Mouse (Mus musculus) T-helper 2 cell (primary cell): ENCODE results near the gene Spcs2.

Experiments used
- in situ Hi-C: fragments of 300-600 bp; cut with MboI, MseI; formaldehyde crosslinking; loops from one replicate; pipeline ENCODE4 v1.15.1; 2025; ENCODE audit warnings: high pct_unique_total_duplicates

The Spcs2 gene

GRCm38 (mm10) chr7:99863362-99863761, at the start of gene Spcs2:
Gene Spcs2, minus strand, starts transcription at chr7:99863462.
- in situ Hi-C loops = no loop called here

- in situ Hi-C loops = no loop called here
Measured at GRCm38 (mm10) chr7:99911038-99911437, 47.8 kb upstream of the Spcs2 start.

GRCm38 (mm10) chr7:99907463-99907862, 44.2 kb upstream of the Spcs2 start:
- in situ Hi-C loops = no loop called here

GRCm38 (mm10) chr7:99906346-99906745, 43.1 kb upstream of the Spcs2 start:
- in situ Hi-C loops = no loop called here

- in situ Hi-C loops = no loop called here
Measured at GRCm38 (mm10) chr7:99904421-99905005, 41.3 kb upstream of the Spcs2 start.

- in situ Hi-C loops = no loop called here
Measured at GRCm38 (mm10) chr7:99902918-99903665, 39.8 kb upstream of the Spcs2 start.

GRCm38 (mm10) chr7:99902208-99902607, 38.9 kb upstream of the Spcs2 start:
- in situ Hi-C loops = no loop called here

GRCm38 (mm10) chr7:99896905-99897304, 33.6 kb upstream of the Spcs2 start:
- in situ Hi-C loops = no loop called here

- in situ Hi-C loops = no loop called here
Measured at GRCm38 (mm10) chr7:99894478-99894877, 31.2 kb upstream of the Spcs2 start.

- in situ Hi-C loops = no loop called here
Measured at GRCm38 (mm10) chr7:99893967-99894366, 30.7 kb upstream of the Spcs2 start.

- in situ Hi-C loops = no loop called here
Measured at GRCm38 (mm10) chr7:99892351-99892750, 29.1 kb upstream of the Spcs2 start.

- in situ Hi-C loops = no loop called here
Measured at GRCm38 (mm10) chr7:99891471-99891870, 28.2 kb upstream of the Spcs2 start.

- in situ Hi-C loops = no loop called here
Measured at GRCm38 (mm10) chr7:99890168-99890755, 27.0 kb upstream of the Spcs2 start.

GRCm38 (mm10) chr7:99889175-99889880, 26.1 kb upstream of the Spcs2 start:
- in situ Hi-C loops = no loop called here

GRCm38 (mm10) chr7:99887743-99888142, 24.5 kb upstream of the Spcs2 start:
- in situ Hi-C loops = no loop called here

GRCm38 (mm10) chr7:99887230-99887735, 24.0 kb upstream of the Spcs2 start:
- in situ Hi-C loops = no loop called here

GRCm38 (mm10) chr7:99878254-99878653, 15.0 kb upstream of the Spcs2 start:
- in situ Hi-C loops = no loop called here

GRCm38 (mm10) chr7:99876345-99876744, 13.1 kb upstream of the Spcs2 start:
- in situ Hi-C loops = no loop called here

GRCm38 (mm10) chr7:99875891-99876290, 12.6 kb upstream of the Spcs2 start:
- in situ Hi-C loops = no loop called here

GRCm38 (mm10) chr7:99873965-99874364, 10.7 kb upstream of the Spcs2 start:
- in situ Hi-C loops = no loop called here

- in situ Hi-C loops = no loop called here
Measured at GRCm38 (mm10) chr7:99869296-99869695, 6.0 kb upstream of the Spcs2 start.

- in situ Hi-C loops = no loop called here
Measured at GRCm38 (mm10) chr7:99865219-99865618, 2.0 kb upstream of the Spcs2 start.
